Mouse (Mus musculus) embryonic fibroblast, embryonic 13.5 days (primary cell): ENCODE measurements around the gene Slc6a1.

Experiments used
- CTCF ChIP-seq: IDR thresholded peaks from 2 replicates; pipeline ENCODE4 v1.5.1; 2011; ENCODE audit warnings: mild to moderate bottlenecking, control low read depth, low read length, moderate library complexity, borderline replicate concordance; ENCODE audit not compliant: insufficient read depth
- POLR2A ChIP-seq: IDR thresholded peaks from 2 replicates; pipeline ENCODE4 v1.6.1; 2011; ENCODE audit warnings: low read depth, mild to moderate bottlenecking, control low read depth, low read length, moderate library complexity

DNA sequence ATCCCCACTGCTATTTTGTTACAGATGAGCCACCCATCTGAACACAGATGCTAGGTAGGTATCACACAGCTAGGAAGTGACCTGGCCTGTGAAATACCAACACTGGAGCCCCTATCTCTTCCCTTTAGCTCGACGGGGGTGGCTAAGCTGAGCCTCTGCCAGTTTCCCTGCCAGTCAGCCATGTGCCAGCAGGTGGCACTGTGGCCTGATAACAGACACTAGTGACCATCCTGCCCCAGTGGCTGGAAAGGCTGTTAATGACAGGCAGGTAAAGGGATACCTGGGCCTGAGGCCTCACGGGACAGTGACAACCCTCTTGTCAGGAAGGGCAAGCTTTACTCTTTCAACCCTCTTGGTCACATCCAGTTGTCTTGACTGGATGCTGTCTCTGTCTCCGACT, 62.7 kb downstream of the Slc6a1 start:
- TF ChIP-seq CTCF (peak; percentile 94), POLR2A (no peak)
